Mouse (Mus musculus) C3H10T1/2 (cell line): ENCODE measurements around the gene Gss. TPM values are rescaled to one million over a fixed set of nuclear protein-coding genes. Genes with fewer than 3 reads are reported as not detected.

Experiments
- polyA plus RNA-seq, 2 experiments: library from polyadenylated mRNA; unstranded; fragments of >200 nt; fragmentation: generic; extraction: Trizol; gene quantifications; one replicate each; pipeline ENCODE4 v1.2.1; 2012; ENCODE audit warnings: missing spikeins in 2 of 2

Gene Gss
- polyA plus RNA-seq = 10 to 100 TPM; 28.2 to 38.3 TPM

DNA sequence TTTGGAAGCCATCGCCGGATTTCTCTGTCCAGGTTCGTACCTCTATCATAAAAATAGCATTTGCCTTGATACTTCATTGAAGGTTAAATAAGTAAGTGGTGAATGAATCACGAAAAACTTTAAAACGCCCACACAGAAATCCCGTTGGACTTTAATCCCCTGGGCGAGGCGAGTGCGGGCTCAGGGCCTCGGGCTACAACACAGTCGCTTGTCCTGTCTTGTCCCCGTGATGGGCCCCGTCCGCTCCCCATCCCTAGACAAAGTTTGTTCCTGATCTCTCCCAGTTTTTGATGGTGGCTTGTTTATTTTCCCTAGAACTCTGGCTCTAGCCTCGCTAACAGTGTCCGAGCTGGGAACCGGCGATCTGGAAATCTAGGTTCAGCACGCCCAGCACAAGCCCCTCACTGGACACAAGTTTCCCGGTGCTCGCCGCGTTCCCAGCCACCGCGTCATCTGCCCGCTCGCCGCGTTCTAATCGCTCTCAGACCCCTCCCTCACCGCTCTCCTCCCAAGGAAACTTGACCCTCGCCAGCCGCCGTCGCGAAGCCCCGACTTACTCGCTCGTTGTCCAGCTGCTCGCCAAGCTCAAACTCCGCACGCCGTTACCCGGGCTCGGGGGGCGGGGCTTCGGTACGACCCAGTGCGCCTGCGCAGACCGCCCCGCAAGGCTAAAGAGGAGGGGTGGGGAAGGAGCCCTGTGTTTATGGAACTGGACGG, at the start of gene Gss:
Gene Gss (minus strand): TSS at position 674 of the 717 bp plus-strand sequence.

DNA sequence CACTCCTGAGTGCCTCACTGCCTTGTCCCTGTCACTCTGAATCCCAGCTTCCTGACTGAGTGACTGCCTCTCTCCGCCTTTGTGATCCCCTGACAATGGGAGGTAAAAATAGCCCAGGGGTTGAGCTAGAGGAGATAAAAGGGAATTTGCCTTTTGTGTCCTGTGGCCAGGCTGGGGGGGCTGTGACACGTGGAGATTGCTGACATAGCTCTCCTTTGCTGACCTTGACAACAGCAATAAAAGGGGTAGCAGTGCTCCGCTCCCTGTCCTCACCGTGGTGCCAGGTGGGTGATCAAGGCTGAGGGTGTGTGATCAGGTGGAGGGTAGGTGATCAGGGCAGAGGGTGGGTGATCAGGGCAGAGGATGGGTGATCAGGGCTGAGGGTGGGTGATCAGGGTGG, 18.4 kb upstream of the Gss start, which contains the start of gene Myh7b:
Gene Myh7b (plus strand): TSS at position 235 of the 400 bp plus-strand sequence.

DNA sequence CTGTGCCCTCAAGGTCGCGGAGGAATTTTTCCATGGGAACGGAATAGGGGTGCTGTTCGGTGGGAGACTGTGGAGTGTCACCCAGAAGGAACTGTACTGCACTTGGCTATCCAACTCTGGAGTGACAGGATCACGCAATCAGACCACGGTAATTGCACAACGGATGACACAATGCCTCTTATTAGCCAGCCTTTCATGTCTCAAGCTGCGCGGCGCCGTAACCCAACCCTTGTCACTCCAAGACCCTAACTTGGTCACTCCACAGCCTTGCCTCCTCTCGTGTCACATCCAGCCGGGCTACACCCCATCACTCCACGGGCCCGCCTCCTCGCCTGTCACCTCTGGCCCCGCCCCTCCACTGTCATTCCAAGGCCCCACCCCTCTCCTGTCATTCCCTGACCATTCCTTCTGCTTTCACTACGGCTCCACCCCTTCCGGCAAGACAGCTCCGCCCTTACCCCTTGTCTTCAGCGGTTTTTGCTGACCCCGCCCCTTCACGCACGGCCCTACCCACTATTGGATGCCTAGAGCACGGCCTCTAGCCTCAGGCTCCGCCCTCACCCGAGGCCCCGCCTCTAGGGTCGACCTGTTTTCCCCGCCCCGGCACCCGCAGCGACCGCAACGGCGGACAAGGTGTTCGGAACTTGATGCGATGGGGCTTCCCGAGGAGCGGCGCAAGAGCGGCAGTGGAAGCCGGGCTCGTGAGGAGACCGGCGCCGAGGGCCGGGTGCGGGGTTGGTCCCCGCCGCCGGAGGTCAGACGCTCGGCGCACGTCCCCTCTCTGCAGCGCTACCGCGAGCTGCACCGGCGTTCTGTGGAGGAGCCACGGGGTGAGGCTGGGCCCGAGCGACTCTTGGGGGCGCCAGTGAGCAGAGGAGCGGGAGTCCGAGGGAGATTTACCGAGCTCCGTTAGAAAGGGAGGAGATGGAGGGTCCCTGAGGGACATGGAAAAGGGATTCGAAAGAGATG, 74.9 kb downstream of the Gss start, which contains the start of the genes Acss2 and Ggt7:
Gene Acss2 (plus strand): TSS at position 494 of the 969 bp plus-strand sequence.
Gene Ggt7 (minus strand): TSS at position 783 of the 969 bp plus-strand sequence.

Other genes starting within 250 kb of the Gss start
- 10 to 100 TPM; 20.6 to 27.7 TPM for gene Pigu, start 235.4 kb downstream of the Gss start, polyA plus RNA-seq
- 10 to 100 TPM in 1 of 2 experiments, 1 to 10 TPM in 1; 2.3 to 16.7 TPM for gene Trp53inp2, start 211.8 kb downstream of the Gss start, polyA plus RNA-seq
- gene Ncoa6, start 118.9 kb downstream of the Gss start, polyA plus RNA-seq = 10 to 100 TPM in 1 of 2 experiments, 1 to 10 TPM in 1; 1.6 to 10.7 TPM
- gene Acss2, start 74.9 kb downstream of the Gss start, polyA plus RNA-seq = 1 to 10 TPM; 2.1 to 7.1 TPM
- 1 to 10 TPM in 1 of 2 experiments, under 1 TPM in 1; 0.14 to 1.5 TPM for gene Ggt7, start 74.6 kb downstream of the Gss start, polyA plus RNA-seq
- gene Myh7b, start 18.4 kb upstream of the Gss start, polyA plus RNA-seq = under 1 TPM; 0.02 to 0.12 TPM
- gene Trpc4ap, start 99.6 kb upstream of the Gss start, polyA plus RNA-seq = 100 to 1,000 TPM in 1 of 2 experiments, 10 to 100 TPM in 1; 43.1 to 143 TPM
- gene Edem2, start 136.7 kb upstream of the Gss start, polyA plus RNA-seq = 10 to 100 TPM; 17.7 to 35.3 TPM
- gene Gm17581, start 143.1 kb upstream of the Gss start, polyA plus RNA-seq = not detected
- gene Procr, start 158.3 kb upstream of the Gss start, polyA plus RNA-seq = 1 to 10 TPM; 4.4 to 7.8 TPM
- gene Mmp24, start 182.5 kb upstream of the Gss start, polyA plus RNA-seq = under 1 TPM; 0.11 to 0.15 TPM
- 10 to 100 TPM; 42.7 to 60.4 TPM for gene BC029722, start 226.6 kb upstream of the Gss start, polyA plus RNA-seq
- 100 to 1,000 TPM; 140 to 603 TPM for gene Eif6, start 234.1 kb upstream of the Gss start, polyA plus RNA-seq
- under 1 TPM in 1 of 2 experiments, not detected in 1; 0.01 TPM for gene Fam83c, start 242.0 kb upstream of the Gss start, polyA plus RNA-seq